In the genomic region with DNA sequence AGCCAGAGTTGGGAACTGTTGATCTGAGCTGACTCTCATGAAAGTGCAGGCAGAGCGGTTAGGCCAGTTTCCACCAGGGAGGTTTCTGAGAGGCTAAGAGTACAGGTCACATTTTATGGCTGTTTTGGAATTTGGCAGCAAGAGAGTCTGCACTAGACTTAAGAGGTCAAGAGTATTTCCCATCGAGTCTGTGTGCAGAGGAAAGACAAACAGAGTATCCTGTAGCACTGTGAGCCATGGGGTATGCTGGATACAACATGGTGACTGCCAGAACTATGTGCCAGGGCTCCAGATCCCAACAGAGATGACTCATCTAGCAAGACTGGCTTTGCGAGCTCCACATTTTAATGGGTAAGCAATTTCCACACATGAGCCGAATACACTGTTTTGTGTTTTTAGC, we compare ENCODE assay signal across 11 mouse cellular contexts.
DNase-seq lines count a peak whose midpoint lies in the region; ATAC-seq and TF ChIP-seq lines count a peak whose summit lies in the region.
"Had no signal": no experiment of that assay in that cellular context is flagged by ENCODE, and none has a peak within 500 bp of the region (broad histone marks: within the 10 kb centered on the region; RNA-seq: fewer than 3 reads in every experiment).

No protein-coding gene starts in this region.

- H3K4me2 ChIP-seq in embryonic facial prominence, embryonic 14.5 days (ENCODE audit: low read depth, low read length) = no peak overlapping the region
- H3K4me2 ChIP-seq in lung, embryonic 14.5 days = no peak overlapping the region
- H3K4me2 ChIP-seq in intestine, postnatal 0 days (replicated peaks; ENCODE audit: low read depth) = no peak overlapping the region
- H3K4me2 ChIP-seq: embryonic facial prominence, embryonic 13.5 days had no signal

- 75% methylated on average over 4 of the region's 4 CpGs for whole genome bisulfite sequencing in embryonic facial prominence, embryonic 14.5 days
- WGBS in embryonic facial prominence, embryonic 10.5 days = 81% methylated on average over 4 of the region's 4 CpGs
- WGBS in lung, embryonic 14.5 days = 56% methylated on average over 4 of the region's 4 CpGs
- 54% methylated on average over 4 of the region's 4 CpGs for WGBS in intestine, postnatal 0 days

- no peaks in the 10 kb centered on the region for H3K27me3 ChIP-seq in embryonic facial prominence, embryonic 14.5 days (replicated peaks; ENCODE audit: control insufficient read depth, insufficient read depth, low read length)
- no peaks in the 10 kb centered on the region for H3K27me3 ChIP-seq in embryonic facial prominence, embryonic 10.5 days (replicated peaks; ENCODE audit: low read depth, poor library complexity, severe bottlenecking)
- H3K27me3 ChIP-seq in lung, embryonic 14.5 days (ENCODE audit: insufficient read depth, low read length) = no peaks in the 10 kb centered on the region
- H3K27me3 ChIP-seq in intestine, postnatal 0 days (replicated peaks; ENCODE audit: control insufficient read depth, insufficient read depth, low read length) = no peaks in the 10 kb centered on the region
- H3K27me3 ChIP-seq: embryonic facial prominence, embryonic 13.5 days had no signal

- no peak for TF ChIP-seq CTCF in lung, embryonic 14.5 days (IDR thresholded peaks at IDR 0.05; ENCODE audit: low read depth)
- no peak for TF ChIP-seq CTCF in intestine, postnatal 0 days (IDR thresholded peaks at IDR 0.05; ENCODE audit: low read depth)

- no peaks in the 10 kb centered on the region for H3K36me3 ChIP-seq in embryonic facial prominence, embryonic 14.5 days (ENCODE audit: control insufficient read depth, insufficient read depth, low read length)
- no peaks in the 10 kb centered on the region for H3K36me3 ChIP-seq in embryonic facial prominence, embryonic 10.5 days (replicated peaks)
- H3K36me3 ChIP-seq in lung, embryonic 14.5 days (ENCODE audit: insufficient read depth) = no peaks in the 10 kb centered on the region
- no peaks in the 10 kb centered on the region for H3K36me3 ChIP-seq in intestine, postnatal 0 days (ENCODE audit: control insufficient read depth, insufficient read depth)
- H3K36me3 ChIP-seq: embryonic facial prominence, embryonic 13.5 days; heart, embryonic 10.5 days had no signal

- H3K9me3 ChIP-seq in embryonic facial prominence, embryonic 14.5 days (ENCODE audit: control insufficient read depth, low read length) = no peaks in the 10 kb centered on the region
- no peaks in the 10 kb centered on the region for H3K9me3 ChIP-seq in embryonic facial prominence, embryonic 10.5 days
- no peaks in the 10 kb centered on the region for H3K9me3 ChIP-seq in lung, embryonic 14.5 days (ENCODE audit: low read depth, low read length)
- no peaks in the 10 kb centered on the region for H3K9me3 ChIP-seq in intestine, postnatal 0 days (ENCODE audit: control insufficient read depth)
- H3K9me3 ChIP-seq: embryonic facial prominence, embryonic 13.5 days; heart, embryonic 10.5 days had no signal

- H3K9ac ChIP-seq in embryonic facial prominence, embryonic 14.5 days (ENCODE audit: low read depth, low read length) = no peak overlapping the region
- no peak overlapping the region for H3K9ac ChIP-seq in lung, embryonic 14.5 days
- no peak overlapping the region for H3K9ac ChIP-seq in intestine, postnatal 0 days (ENCODE audit: low read depth, low read length)
- H3K9ac ChIP-seq: embryonic facial prominence, embryonic 13.5 days; liver, embryonic 14.5 days had no signal

- peak; percentile 22; the same call in 1 of the 2 replicates for ATAC-seq in embryonic facial prominence, embryonic 14.5 days (ENCODE audit: low read depth)
- ATAC-seq in lung, embryonic 14.5 days (ENCODE audit: insufficient read depth) = peak; percentile 87
- no peak for ATAC-seq in intestine, postnatal 0 days
- no peak for ATAC-seq in activated CD4-positive, CD25-positive, alpha-beta regulatory T cell, adult 4 months

- peak; percentile 28 for DNase-seq in embryonic facial prominence, embryonic 14.5 days (ENCODE audit: low spot score)
- DNase-seq in embryonic facial prominence, embryonic 10.5 days (ENCODE audit: low spot score) = no peak
- DNase-seq in cerebellum, adult 11-12 months = peak; percentile 17
- peak; percentile 18 for DNase-seq in kidney, adult 18-20 months
- DNase-seq in lung, embryonic 14.5 days = peak; percentile 57
- DNase-seq in spleen, postnatal 10 days (ENCODE audit: low spot score in 2 of 2) = no peak

- no peak overlapping the region for H3K4me3 ChIP-seq in embryonic facial prominence, embryonic 14.5 days (ENCODE audit: low read depth, low read length)
- no peak overlapping the region for H3K4me3 ChIP-seq in embryonic facial prominence, embryonic 10.5 days
- no peak overlapping the region for H3K4me3 ChIP-seq in lung, embryonic 14.5 days (ENCODE audit: low read depth, low read length)
- no peak overlapping the region for H3K4me3 ChIP-seq in intestine, postnatal 0 days (ENCODE audit: low read depth, low read length)
- H3K4me3 ChIP-seq: embryonic facial prominence, embryonic 13.5 days; heart, embryonic 10.5 days had no signal

- no peak overlapping the region for H3K27ac ChIP-seq in embryonic facial prominence, embryonic 14.5 days (replicated peaks; ENCODE audit: low read depth, low read length)
- H3K27ac ChIP-seq in embryonic facial prominence, embryonic 10.5 days (replicated peaks) = no peak overlapping the region
- H3K27ac ChIP-seq in lung, embryonic 14.5 days (ENCODE audit: low read depth) = no peak overlapping the region; the same call in 1 of the 2 replicates
- no peak overlapping the region for H3K27ac ChIP-seq in intestine, postnatal 0 days (ENCODE audit: low read depth, low read length)
- H3K27ac ChIP-seq: embryonic facial prominence, embryonic 13.5 days; heart, embryonic 10.5 days; liver, embryonic 14.5 days had no signal

- H3K4me1 ChIP-seq in embryonic facial prominence, embryonic 14.5 days (ENCODE audit: control insufficient read depth, insufficient read depth, low read length) = no peaks in the 10 kb centered on the region
- 0 out of 2 replicates have a peak, but pooled peaks cover 6% of the 10 kb centered on the region for H3K4me1 ChIP-seq in embryonic facial prominence, embryonic 10.5 days
- H3K4me1 ChIP-seq in lung, embryonic 14.5 days (ENCODE audit: insufficient read depth) = no peaks in the 10 kb centered on the region
- H3K4me1 ChIP-seq in intestine, postnatal 0 days (replicated peaks; ENCODE audit: control insufficient read depth, insufficient read depth, low read length) = no peaks in the 10 kb centered on the region
- H3K4me1 ChIP-seq: heart, embryonic 10.5 days had no signal

Comparison
In these comparisons a context has a peak if more than half of its experiments do, and no peak if none do; other contexts are left out.
1. DNase-seq: peak in embryonic facial prominence, embryonic 14.5 days (single experiment), cerebellum, adult 11-12 months (single experiment), kidney, adult 18-20 months (single experiment) and lung, embryonic 14.5 days (single experiment); none in embryonic facial prominence, embryonic 10.5 days (single experiment) and spleen, postnatal 10 days (0 of 2).
2. ATAC-seq: peak in embryonic facial prominence, embryonic 14.5 days (single experiment) and lung, embryonic 14.5 days (single experiment); none in intestine, postnatal 0 days (single experiment) and activated CD4-positive, CD25-positive, alpha-beta regulatory T cell, adult 4 months (single experiment).